Mouse (Mus musculus) G1E-ER4 (cell line): ENCODE data around the gene Opcml. TPM values are rescaled to one million over a fixed set of nuclear protein-coding genes. Genes with fewer than 3 reads are reported as not detected.

ENCODE experiments used
- GATA1 ChIP-seq: IDR thresholded peaks from one replicate; pipeline ENCODE4 v1.8.0; 2012; ENCODE audit warnings: low read length, inconsistent platforms
- polyA plus RNA-seq: library from polyadenylated mRNA; stranded (reverse); fragments of >175 nt; gene quantifications from 2 replicates; pipeline ENCODE4 v1.2.3, GENCODE M21; 2012

Gene Opcml
- polyA plus RNA-seq, 1 experiment = not detected

DNA sequence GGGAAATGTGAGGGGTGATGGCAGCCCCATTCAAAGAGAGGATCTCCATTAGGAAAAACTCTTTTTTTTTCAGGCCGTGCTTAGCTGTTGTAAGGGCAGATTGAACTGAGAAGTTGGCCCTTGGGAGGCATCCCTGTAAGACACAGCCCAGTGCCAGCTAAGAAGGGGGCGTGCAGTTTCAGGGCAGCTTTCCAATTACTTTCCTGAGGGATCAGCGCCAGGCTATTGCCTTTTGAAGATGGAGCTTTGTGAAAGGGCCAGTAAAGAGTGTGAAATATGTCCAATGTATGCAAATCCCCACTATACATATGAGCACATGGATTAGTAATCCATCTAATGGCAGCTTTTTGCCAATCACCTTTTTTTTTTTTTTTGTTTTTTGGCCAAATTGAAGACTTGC, 358.9 kb downstream of the Opcml start:
- no peak for TF ChIP-seq GATA1

DNA sequence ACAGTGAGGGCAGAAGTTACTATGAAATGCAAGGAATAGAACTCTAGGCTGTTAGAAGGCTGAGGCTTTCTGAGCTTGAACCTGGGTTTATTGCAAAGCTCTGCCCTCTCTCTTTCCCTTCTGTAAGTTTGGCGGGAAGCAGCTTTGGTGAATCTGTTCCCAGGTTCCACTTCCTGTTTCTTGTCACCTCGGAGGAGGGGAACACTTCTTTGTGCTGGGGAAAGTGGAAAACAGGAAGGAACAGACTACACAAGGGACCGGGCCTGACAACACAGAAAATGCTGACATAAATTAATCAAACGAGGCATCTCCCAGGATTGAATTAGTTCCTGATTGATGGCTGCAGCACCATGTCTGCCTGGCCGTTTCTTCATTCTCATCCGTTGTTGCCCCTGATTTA, 363.2 kb downstream of the Opcml start:
- no peak for TF ChIP-seq GATA1

DNA sequence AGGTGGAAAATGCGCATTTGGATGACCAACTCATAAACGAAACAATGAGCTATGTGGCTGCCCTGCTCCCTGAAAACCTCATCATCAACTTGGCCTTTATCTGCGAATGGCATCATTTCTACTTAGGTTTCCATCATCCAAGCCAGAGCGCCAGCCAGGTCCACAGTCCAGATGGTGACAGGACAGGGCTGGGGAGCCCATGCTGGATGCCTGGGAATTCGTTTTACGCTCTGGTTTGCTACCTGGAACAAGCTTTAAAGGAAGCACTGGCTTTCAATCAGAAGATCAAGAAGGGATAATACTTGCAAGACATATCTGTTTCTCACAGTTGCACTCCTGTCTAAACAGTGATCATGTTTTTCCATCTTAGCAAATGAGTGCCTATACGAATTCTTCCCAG, 366.5 kb downstream of the Opcml start:
- no peak for TF ChIP-seq GATA1

DNA sequence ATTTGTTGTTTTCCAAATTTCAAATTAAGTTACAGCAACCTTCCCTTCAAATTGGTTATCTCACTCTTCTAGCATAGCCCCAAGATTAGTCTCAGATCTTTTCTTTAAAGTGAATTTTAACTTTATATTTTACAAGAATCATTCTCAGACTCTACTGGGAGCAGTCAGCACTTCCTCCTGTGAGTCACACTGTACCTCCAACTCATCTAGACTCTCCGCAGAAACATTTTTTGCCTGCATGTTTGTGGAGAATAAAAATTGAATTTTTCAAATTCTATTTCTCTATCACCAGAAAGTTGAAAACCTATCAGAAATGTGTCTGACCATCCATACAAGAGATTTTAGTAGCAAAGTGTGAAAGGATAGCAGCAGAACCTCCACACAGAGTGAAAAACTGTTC, 370.4 kb downstream of the Opcml start:
- TF ChIP-seq GATA1 = no peak

DNA sequence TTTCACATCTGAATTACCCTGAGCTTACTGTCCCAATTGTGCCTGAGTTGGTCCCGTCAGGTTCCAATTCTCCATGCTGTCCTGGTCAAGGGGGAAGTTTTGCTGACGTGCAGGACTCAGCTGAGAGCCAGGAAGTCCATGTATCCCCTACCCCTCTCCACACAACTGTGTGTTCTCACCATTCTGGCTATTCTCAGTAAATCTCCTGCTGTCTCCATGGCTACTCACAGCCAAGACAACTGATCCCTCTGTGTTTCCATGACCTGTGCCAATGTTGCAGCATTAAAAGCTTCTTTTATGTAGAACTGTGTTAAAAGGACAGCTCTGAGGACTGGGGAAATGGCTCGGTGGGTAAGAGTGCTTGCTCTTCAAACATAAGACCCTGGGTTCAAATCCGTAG, 373.4 kb downstream of the Opcml start:
- TF ChIP-seq GATA1 = no peak

DNA sequence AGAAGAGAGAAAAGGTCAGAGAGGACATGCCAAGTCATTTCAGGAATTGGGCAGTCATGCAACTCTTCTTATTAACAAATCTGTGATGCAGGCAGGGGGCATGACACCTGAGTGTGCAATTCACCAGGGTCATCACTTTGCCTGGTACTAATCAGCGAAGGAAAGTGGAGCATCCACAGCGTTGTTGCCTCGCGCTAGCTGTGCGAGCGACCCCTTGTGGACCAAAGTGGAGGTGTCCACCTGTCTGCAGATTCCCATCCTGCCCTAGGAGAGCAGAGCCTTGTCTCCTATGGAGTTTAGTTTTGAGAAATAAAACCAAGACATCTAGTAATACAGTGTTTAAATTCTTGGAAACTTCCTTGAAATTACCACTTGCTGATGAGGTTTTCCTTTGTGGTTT, 381.3 kb downstream of the Opcml start:
- no peak for TF ChIP-seq GATA1

DNA sequence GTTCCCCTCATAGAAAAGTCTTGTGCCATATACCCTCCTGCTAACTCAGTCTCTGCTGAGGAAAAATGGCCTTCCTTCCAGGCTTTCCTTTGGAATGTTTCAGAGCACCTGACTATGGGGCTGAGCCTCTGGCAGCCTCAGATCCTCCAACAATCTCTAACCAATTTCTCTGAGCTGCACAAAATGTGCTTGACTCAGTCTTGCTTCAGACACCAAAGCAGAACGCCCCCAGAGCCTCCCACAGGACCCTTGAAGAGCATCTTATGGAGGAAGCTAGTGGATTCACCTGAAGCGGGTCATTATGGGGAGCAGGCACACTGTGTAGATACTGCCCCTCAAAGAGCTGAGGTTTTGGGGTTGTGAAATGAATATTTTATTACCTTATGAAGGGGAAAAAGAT, 386.5 kb downstream of the Opcml start:
- no peak for TF ChIP-seq GATA1

DNA sequence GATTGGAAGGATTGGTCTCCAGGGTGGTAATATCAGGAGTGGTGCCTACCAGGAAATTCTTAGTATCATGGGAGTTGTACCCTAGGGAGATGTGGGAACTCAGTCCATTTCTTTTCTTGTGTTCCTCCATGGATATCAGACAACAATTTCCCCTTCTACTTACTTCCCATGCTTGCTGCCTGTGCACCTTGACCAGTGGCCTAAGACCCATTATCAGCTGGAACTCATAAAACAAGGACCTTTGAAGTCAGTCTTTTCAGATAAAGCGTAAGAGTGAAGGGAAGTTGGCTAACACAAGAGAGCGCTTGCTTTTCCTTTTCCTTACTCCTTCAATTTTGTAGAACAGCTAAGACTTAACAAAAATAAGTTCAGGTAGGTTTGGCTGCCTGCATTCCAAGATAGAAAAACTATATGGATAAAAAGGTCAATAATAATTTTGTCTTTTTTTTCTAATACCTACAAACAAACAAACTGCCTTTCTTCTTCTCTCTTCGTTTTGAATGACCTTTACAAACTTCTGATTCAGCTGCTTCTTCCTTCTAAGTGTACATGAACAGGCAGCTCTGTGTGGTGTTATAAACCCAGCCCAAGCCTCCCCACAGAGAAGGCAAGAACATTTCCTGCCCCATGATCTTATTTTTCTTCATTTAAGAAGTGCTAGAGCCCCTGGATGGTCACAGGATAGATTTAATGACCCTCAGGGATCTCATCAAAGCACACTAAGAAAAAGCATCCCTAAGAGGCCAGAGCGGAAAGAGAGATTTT, 387.7 kb downstream of the Opcml start:
- no peak for TF ChIP-seq GATA1

DNA sequence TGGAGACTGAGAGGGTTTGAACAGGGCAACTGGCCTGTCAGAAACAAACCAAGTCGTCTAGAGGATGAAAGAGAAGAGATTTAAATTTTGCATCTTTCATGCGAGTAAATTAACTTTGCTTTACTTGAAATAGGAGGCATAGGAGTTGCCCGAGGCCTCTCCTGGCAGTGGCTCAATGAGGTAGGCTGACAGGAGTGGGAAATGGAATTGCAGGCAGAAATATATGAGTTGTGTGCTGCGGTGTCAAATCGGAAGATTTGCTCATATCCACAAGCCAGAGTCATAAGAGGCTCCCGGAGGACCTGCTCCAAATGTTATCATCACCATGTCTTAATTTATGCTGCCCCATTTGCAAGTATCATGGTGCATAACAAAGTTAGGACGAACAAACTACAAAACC, 391.3 kb downstream of the Opcml start:
- TF ChIP-seq GATA1 = no peak

DNA sequence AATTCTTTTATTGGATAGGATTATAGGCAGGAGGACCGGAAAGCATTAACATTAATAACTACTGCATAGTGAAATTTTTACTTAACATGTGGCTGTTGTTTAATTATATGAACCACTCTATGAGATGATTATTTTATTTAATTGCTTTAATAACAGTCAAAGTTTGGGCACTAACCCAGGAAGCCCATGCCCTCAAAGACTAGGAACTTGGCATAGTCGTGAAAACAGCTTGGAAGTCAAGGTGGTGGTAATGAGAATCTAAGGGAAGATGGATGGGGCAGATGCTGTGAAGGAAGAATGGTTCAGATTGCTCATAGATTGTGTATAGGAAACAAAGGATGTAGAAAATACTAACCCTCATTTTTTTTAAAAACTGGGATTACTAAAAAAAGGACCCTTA, 399.7 kb downstream of the Opcml start:
- no peak for TF ChIP-seq GATA1

DNA sequence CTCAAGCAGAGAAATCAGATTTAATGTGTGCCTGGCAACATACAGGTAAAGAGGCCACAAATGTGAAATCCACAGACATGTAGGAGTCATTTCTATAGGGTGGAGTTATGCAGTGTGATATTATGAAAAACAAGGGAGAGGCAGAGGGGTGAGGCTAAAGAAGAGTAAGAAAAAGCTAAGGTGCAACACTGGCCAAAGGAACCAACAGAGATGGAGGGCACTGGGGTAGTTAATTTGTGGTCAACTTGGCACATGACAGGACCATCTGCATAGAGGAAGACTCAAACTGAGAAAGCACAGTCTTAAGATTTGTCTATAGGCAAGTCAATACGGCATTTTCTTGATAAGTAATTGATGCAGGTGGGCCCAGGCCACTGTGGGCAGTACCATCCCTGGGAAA, 400.2 kb downstream of the Opcml start:
- no peak for TF ChIP-seq GATA1

DNA sequence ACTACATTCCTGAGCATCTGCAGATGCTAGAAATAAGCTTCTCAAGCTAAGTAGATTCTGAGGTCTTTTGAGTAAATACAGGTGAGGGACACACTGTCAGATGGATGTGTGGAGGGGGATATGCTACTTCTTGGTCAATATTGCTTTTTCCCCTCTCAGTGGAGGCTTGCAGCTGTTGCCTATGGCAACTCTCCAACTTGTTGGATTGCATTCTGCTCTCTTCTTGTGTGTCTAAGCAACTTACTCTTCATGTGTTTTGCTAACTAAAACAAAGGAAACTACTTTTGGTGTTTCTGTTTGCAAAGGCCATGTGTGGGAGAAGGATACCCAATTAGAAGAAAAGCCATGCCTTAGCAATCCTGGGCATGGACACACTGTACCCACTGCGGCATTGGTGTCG, 406.0 kb downstream of the Opcml start:
- no peak for TF ChIP-seq GATA1

DNA sequence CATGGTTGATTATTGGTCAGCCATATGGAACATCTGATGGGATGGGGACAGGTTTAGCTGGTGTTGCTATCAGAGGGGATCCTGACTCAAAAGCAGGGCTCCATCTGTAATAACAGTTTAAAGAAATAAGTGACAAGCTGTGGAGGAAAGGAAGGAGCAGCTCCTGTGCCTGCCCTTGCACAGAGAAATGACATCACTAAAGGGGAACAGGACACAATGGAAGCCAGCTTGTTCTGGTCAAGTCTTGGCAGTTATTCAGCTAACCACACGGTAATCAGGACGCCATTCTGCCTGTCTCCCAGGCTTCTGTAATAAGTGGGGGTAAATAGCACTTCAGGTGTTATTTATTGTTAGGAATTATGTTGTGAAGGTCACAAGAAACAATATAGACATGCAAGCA, 406.5 kb downstream of the Opcml start:
- TF ChIP-seq GATA1 = no peak

DNA sequence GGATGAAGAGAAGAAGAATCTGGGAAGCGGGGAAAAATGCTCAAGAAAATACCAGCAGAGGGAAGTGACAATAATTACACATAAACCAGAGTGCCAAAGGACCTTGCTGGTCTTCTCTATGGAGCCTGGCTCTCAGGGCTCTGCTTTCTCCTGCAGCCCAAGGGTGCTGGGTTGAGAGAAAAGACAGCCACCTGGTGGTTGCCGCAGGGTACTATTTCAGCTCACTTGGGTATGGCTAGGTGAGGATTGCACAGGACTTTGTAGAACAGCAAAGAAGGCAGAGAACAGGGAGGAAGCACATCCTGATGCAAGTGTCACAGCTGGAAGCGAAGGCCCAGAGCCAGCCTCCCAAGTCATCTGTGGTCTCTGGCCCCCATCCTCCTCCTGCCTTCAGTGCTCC, 407.1 kb downstream of the Opcml start:
- TF ChIP-seq GATA1 = no peak

DNA sequence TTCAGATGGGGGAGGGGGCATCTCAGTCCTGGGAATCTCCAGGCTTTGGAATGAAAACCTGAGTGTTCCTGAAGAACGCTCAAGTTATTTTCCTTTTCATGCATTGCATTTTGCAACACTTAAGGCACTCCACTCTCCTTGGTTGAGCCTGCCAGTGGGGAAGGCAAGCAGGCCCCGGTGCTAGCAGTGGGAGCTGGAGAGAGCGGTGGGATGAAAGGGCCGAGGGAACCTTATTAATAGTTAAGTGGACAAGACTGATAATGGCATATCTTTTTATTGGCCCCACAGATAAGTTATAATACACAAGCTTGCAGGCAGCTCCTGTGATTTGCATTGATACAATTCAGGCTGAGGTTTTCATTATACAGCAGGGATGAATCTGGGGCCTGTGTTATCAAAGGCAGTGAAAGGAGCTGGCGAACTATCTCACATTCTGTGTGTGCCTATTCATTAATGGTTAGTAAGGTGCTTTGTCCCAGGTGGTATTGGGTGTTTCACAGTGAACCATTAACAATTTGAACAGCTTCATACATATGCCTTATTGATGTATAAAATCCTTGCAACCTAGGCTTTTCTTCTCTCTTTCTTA, 407.6 kb downstream of the Opcml start:
- no peak for TF ChIP-seq GATA1

DNA sequence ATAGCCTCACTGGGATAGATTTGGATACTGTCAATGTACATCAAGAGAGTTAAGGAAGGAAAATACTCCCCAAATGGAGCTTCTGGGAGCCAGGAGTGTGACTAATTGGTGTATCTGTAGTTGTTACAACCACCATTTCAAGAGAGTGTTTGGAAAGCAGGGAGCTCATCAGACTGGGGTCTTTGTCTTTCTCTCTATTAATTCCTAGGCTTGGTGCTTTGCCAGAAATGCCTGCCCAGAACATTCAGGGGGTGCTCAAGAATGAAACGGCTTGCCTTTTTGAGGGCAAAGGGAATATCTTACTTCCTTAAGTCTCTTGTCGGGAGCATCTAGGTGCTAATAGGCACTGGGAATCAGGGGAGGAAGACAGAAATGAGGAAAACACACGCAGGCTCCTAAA, 416.9 kb downstream of the Opcml start:
- TF ChIP-seq GATA1 = no peak

DNA sequence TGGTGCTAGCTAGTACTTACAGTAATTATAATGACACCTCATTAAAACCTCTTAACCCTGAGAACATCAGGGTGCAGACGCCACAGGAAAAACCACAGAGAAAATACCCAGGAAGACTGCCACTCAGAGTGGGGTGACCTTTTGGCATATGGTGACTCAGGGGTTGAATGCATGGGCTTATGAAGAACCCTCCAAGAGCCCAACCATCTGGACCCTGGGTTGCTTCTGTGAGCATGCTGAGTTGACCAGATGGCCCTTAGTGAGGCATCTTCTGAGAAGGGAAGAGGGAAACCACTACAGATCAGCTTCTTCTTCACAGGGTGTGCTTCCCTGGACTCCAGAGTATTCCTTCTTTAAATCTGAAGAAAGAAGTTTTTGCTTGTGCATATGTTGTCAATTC, 418.1 kb downstream of the Opcml start:
- TF ChIP-seq GATA1 = no peak

DNA sequence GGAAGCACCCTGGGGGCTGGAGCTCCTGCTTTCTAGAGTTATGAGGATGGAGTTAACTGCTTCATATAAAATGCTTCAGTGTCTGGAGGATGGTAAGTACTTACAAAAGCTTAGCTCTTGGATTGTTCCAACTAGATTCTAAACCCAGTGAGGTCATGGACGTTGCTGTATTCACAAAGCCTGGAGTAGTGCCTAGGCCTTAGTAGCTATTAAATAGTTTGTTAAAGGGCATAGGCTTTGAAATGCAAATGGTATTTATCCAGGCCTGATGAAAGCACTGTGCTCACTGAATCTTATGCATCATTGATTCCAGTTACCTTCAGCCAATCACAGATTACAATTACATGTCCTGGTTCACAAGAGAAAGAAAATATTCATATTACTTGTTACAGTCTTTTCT, 421.3 kb downstream of the Opcml start:
- no peak for TF ChIP-seq GATA1

DNA sequence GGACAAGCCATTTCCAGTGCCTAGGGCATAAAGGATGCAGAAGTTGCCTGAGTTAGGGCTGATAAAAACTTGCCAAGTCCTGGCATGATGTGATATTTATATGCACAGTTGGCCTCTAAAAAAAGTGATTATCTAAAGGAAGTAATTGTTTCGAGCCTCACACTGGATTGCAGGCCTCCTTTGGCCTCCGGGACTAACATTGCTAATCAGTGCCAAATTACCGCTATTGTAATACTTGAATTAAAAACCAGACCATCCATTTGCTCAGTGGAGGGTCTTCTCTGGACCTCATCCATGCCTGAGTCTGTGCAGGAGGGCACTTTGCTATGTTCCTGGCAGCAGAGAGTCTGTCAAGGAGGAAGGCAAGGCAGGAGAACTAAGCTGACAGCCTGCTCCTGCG, 423.3 kb downstream of the Opcml start:
- TF ChIP-seq GATA1 = no peak
